Mouse (Mus musculus) T-helper 2 cell (primary cell): ENCODE results near the gene Abtb2.
"Not testable (repeated sequence)": the region's sequence is repeated elsewhere in the genome, so short reads cannot be mapped to it uniquely, and the experiment has no call there.

Experiments used
- in situ Hi-C: fragments of 300-600 bp; cut with MboI, MseI; formaldehyde crosslinking; loops from one replicate; pipeline ENCODE4 v1.15.1; 2025; ENCODE audit warnings: high pct_unique_total_duplicates

Abtb2 gene

DNA sequence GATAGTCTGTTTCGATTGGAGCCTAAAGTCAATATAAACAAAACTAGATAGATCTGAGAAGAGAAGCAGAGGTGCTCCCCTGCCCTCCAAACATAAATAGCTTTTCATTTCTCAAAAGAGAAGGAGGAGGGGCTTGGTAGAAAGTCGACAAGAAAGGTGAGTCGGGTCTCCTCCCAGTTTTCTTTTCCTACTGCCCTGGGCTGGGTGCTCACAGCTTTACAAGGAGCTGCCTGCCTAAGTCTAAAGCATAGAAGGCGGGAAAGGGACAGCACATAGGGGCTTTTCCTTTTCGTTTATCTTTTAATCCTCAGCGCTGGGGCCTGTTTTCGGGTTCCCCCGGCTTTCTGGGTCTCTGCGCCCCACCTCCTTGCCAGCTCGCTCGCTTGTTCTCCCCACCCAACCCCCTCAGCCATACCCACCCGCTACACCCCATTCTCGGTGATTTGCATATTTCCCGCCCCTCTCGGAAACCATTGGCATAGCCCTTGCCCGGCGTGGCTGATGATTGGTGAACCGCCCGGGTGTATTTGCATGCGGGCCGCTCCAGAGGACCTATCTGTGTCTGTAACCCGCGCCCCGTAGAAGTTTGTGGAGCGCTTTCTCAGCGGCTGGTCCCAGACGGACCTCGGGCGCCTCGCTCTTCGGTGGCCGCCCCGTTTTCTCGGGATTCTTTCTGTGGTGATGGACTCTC is at the start of gene Abtb2:
Abtb2 (plus strand) TSS at position 579 of the 691 bp plus-strand sequence.
- in situ Hi-C loops, result loop anchor here (5.0 kb wide), 1 partner anchor 156 kb away; no protein-coding TSS in a partner anchor

DNA sequence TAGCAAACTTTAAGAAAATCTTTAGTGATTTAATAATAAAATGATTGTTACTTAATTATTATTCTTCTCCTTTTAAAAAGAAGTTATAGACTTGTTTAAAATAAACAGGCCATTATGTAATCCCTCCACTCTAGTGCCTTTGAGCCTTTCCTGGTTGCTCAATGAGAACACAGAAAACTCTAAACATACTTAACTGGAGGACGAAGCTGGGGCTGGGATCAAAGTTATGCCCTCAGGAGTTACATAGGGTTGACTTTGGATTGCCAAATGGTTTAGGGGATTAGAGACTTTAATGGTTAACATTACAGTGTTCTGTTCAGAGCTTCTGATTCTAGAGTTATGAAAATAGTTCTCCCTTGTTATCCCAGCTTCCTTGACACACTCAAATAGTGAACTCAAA is 49.6 kb upstream of the Abtb2 start:
- in situ Hi-C loops, result no loop called here

DNA sequence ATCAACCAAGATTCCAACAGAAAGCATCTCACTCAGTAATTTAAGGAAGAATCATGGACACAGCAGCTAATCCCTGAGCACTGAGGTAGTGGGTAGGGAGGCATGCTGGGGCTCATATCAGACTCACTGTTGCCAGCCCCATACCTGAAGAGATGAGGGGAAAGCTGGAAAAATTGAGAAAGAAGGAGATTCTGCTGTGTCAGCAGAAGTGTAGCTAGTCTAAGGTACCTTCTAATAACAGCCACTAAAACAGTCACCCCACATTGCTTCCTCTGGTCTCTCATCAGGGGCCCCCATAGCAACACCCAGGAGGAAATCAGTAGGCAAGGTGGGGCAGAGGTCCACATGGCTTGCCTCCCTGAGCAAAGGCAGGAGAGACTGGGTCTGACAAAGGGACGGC is 40.5 kb upstream of the Abtb2 start:
- in situ Hi-C loops, result no loop called here

DNA sequence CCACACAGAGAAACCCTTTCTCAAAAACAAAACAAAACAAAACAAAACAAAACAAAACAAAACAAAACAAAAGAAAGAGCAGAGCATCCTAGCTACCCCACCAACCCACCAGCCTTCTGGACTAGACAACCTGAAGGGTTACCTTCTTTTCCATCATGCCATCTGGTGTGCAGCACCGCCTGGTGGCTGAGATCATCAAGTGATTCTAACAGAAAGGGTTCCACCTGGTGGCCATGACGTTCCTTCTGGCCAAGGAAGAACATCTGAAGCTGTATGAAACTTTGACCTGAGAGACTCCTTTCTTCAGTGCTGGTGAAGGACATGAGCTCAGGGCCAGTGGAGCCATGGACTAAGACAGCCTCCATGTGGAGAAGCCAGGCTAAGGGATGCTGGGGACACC is 19.0 kb upstream of the Abtb2 start:
- in situ Hi-C loops, result loop anchor here (5.0 kb wide), 1 partner anchor 90 kb away; no protein-coding TSS in a partner anchor

DNA sequence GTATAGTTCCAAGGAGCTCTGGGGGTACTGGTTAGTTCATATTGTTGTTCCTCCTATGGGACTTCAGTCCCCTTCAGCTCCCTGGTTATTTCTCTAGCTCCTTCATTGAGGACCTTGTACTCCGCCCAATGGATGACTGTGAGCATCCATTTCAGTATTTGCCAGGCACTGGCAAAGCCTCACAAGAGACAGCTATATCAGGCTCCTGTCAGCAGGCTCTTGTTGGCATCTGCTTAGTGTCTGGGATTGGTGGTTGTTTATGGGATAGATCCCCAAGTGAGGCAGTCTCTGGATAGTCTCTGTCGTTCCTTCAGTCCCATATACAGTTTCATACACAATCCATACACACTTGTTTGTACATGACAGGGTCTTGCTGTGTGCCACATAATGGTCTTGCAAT is 15.8 kb upstream of the Abtb2 start:
- in situ Hi-C loops, result not testable (repeated sequence)

DNA sequence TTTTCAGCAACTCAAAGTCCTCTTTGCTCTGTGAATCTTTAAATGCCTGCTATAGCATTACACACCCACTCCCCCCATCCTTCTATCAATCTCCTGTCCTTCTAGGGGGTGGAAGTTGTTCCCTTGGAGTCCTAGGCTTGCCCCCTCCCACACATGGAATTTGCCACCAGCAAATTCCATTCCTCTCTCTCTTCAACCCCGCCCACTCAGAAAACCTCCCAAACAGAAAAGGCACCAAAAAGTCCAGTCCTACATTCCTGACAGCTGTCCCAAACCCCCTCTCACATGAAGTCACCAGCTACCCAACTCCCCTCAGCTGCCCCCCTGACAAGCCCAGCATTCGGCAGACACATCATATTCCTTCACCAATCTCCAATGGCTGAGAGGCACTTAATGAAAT is 12.1 kb upstream of the Abtb2 start:
- in situ Hi-C loops, result no loop called here

DNA sequence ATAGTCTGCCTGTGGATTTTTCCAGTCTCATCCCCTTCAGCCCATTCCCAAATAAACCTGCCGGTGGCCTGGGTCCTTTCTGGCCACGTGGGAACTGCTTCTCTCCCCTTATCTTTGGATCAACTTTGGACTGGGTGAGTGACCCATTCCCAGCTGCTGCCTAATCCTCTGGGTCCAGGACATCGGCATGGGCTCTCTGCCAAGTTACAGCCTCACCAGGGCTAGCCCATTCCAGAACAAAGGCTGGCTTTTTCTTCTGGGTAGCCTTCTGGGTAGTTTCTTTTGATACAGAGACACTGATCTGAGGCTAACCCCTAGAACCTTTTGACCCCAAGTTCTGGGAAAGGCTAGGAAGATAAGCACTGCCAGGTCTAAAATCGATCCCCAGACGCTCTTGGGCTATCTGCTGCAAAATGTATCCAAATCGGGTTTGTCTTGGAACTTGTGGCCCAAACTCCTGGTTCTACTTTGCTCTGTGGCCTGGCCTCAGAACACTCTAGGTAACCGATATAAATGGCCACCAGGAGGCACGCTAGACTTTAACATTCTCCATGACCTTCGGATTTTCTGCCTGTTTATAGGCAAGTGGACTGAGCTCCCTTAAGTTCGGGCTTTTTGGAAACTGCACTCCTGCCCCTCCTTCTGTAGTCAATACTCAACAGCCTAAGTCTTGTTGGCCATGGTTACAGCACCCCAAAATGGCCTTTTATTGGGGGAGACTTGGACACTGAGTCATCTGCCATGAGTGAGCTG is 9.8 kb upstream of the Abtb2 start:
- in situ Hi-C loops, result no loop called here

DNA sequence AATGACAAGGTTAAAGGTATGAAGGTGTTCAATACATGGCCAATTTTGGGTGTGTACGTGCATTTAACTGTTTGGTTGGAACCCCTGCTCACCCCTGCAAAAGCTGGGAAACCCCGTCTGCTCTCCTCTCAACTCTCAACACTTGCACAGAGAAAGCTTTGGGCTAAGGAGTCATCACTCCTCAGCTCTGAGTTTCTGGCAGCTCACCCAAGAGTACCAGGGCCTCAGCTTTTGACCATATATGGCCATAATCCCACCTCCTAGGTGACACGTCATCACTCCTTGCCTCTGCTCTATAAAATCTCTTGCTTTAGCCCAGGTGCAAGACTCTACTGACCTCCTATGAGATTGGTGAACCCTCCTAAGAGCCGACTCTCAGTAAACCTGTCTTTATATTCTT is 5.2 kb upstream of the Abtb2 start:
- in situ Hi-C loops, result no loop called here

DNA sequence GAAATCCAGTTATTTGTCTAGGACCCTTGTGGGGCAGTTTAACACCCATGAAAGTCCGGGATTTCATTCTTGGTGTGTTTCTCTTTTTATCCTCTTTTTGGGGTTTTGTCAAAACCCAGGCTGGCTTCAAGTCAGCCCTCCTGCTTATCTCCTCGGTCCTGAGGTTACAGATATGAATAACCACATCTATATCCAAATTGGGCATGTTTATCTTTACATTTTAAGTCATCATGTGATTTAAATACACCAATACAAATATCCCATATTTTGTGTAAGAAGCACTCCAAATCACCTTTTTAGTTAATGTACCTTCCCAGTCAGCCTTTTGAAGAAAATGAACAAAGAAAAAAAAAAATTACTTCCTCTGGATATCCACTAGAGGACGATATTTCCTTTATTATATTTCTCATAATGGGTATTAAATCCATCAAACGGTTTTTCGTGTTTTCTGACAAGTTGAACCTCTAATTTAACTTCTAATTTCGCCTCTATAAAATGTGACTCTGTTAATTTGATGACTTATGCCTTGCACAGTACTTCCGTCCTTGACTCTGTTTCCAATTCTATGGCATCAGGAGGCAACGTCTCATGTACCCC is 1.6 kb upstream of the Abtb2 start:
- in situ Hi-C loops, result loop anchor here (5.0 kb wide), 1 partner anchor 158 kb away; no protein-coding TSS in a partner anchor

DNA sequence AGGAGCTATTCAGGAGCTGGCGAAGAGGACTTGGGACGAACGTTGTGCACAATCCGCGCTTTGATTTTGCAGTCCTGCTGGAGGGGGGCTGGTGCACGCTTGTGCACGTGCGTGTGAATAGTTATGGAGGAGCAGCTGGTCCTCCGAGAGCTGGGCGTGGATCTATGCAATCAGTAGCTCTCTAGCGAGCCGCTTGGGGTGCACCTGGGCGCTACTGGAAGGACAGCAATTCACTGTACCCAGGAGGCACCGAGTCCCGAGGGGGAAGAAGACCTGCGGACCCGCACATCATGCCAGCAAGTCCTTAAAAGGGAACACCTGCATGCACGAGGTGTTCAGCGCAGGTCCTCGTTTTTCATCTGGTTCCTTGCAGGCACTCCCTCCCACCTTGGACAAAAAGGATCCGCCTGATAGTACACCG is 929 bp upstream of the Abtb2 start:
- in situ Hi-C loops, result loop anchor here (5.0 kb wide), 1 partner anchor 157 kb away; no protein-coding TSS in a partner anchor

DNA sequence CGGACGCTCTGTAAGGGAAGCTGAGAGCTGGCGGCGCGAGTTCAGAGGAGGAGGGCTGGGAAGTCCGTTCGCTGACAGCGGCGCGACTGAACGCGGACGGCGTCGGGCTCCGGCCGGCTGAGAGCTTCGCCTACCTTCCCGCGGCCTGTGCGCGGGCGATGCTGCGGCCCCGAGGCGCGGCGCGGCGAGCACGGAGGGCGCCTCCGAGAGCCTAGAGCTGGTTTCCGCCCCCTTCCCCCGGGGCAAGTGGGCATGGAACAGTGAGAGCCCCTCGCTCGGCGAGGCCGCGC is 258 bp downstream of the Abtb2 start:
- in situ Hi-C loops, result loop anchor here (5.0 kb wide), 1 partner anchor 156 kb away; no protein-coding TSS in a partner anchor

DNA sequence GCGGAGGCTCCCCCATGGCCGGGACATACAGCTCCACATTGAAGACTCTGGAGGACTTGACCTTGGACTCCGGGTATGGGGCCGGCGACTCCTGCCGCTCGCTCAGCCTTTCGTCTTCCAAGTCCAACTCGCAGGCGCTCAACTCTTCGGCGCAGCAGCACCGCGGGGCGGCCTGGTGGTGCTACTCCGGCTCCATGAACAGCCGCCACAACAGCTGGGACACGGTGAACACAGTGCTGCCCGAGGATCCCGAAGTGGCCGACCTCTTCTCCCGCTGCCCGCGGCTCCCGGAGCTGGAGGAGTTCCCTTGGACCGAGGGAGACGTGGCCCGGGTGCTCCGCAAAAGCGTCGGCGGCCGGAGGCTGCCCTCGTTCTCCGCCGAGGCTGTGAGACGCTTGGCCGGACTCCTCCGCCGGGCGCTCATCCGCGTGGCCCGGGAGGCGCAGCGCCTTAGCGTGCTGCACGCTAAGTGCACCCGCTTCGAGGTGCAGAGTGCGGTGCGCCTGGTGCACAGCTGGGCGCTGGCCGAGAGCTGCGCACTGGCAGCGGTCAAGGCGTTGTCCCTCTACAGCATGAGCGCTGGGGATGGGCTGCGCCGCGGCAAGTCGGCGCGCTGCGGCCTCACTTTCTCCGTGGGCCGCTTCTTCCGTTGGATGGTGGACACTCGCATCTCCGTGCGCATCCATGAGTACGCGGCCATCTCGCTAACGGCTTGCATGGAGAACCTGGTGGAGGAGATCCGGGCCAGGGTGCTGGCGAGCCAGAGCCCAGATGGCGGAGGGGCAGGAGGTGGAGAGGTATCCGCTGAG is 807 bp downstream of the Abtb2 start:
- in situ Hi-C loops, result loop anchor here (5.0 kb wide), 1 partner anchor 155 kb away; no protein-coding TSS in a partner anchor

DNA sequence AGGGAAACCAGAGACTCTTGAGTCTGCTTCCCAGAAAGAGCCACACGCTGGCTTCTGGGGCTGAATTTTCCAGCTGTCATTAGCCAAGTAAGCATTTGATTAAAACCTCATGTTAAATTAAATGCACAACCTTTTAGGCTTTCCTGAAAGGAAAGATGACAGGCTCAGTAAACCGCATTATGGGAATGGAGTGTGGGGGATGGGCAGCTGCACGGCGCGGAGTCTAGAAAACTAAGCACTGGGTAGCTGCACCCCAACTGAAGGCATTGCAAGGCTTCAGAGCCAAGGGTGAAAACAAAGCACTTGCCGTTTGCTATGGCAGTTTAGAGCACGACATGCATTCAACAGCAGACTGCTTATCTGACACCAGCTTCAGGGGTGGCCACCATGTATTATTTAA is 2.1 kb downstream of the Abtb2 start:
- in situ Hi-C loops, result loop anchor here (5.0 kb wide), 1 partner anchor 154 kb away; no protein-coding TSS in a partner anchor

DNA sequence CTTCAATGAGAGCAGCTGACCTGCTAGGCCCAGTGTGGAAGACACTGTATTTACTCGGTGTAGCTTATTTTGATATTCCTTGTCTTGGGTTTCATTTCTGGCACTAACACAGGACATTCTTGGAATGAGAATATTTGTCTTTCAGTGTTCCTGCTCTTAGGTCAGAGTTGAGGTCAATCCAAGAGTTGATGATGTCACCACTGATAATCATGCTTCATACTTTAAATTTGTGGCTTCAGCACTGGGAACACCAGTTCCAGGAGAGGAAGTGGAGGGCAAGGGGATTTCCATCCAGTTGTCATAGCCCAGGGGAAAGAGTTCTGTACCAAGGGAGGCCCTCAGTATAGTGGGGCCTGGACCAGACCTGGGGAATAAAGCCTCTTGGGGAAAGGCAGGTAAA is 3.6 kb downstream of the Abtb2 start:
- in situ Hi-C loops, result loop anchor here (5.0 kb wide), 1 partner anchor 153 kb away; no protein-coding TSS in a partner anchor

DNA sequence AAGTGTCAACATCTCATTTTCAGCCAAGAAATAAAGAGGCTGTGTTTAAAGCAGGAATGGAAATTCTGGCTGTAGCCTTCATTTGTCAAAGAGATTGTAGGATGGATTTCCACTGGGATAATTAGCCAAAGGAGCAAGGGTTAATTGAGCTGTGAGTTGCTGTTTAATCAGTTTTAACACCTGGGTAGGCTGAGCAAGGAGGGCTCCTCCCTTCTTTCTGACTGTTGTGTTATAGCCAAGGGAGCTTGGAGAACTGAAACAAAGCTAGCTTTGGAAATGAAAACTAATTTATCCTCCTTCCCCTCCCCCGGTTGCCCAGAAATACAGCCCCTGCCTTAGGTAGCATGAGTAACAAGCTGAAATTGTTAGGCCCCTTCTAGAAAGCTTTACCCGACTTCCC is 6.2 kb downstream of the Abtb2 start:
- in situ Hi-C loops, result no loop called here

DNA sequence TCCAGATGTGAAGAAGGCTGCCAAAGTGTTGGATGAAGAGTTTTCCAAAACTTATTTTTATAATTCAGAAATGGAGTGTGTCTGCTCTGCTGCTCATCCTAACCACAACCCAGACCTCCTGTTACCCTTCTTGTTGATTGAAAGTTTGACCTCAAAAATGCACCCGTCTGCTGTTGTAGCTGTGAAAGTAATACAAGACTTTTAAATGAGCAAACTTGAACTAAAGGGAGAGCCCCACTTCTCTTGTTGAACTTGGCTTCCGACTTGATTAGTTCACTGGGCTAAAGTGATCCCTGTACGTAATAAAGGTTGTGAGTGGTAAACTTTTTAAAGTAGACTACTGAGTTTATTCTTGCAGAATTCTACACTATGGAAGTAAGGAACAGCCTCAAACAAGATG is 10.3 kb downstream of the Abtb2 start:
- in situ Hi-C loops, result loop anchor here (5.0 kb wide), 1 partner anchor 106 kb away; no protein-coding TSS in a partner anchor

DNA sequence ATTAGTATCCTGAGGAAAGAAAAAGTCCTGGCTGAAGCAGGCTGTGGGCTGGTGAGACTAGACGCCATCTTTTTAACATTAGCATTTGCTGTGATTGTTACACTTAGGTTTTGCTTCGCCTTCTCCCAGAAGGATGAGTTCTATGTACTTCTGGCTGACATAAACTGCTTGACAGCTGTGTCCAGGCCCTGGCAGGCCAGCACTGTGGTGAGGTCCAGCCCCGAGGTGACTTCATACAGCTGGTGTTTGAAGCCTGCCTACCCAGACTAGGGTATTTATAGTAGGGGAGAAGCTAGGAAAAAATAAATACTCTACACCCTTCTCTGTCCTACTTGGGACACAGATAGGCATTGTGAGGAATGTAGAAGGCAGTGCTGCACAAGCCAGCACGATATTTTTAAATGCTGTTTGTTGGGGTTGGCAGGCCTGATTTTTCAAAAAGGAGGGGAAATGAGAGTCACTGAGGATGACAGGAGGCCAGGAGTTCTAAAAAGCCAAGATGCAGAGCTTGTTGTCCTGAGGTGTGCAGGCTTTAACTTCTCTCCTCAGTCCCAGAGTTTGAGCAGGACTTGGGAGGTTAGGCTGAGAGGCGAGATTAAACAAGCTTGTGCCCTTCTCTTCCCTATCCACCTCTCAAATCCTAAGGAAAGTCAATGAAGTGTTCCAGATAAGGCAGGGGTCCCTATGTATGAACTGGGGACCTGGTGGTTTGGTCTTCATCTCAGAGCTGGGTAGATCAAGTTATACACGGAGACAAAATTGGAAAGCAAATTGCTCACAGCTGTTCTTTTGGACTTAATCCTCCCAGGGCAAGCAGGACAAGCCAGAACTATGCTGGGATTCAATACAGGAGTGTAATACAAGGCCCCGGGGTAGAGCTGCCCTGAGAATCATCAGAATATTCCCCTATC is 11.9 kb downstream of the Abtb2 start:
- in situ Hi-C loops, result loop anchor here (5.0 kb wide), 1 partner anchor 104 kb away; no protein-coding TSS in a partner anchor

DNA sequence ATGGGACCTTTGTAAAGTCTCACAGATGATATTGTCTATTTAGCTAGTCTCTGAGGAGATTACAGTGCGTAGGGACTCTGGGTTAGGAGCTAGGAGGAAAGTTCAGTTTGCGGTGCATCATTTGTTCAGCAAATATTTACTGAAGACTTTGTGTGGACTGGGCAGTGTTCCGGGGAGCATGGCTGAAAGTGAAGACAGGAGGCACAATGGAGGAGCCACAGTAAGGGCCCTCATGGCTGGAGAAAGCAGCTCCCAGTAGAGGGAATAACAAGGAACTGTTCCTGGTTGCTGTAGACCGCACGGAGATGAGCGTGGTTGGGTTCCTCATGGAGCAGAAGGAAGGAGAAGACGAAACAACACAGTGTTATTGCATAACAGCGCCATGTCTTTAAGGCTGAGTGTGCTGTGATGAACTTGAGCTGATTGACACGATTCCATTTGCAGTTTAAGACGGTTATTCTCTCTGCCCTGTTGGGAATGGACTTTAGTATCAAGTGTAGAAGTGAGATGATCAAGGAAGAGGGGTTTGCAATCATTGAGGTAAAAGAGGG is 12.6 kb downstream of the Abtb2 start:
- in situ Hi-C loops, result loop anchor here (5.0 kb wide), 1 partner anchor 104 kb away; no protein-coding TSS in a partner anchor

DNA sequence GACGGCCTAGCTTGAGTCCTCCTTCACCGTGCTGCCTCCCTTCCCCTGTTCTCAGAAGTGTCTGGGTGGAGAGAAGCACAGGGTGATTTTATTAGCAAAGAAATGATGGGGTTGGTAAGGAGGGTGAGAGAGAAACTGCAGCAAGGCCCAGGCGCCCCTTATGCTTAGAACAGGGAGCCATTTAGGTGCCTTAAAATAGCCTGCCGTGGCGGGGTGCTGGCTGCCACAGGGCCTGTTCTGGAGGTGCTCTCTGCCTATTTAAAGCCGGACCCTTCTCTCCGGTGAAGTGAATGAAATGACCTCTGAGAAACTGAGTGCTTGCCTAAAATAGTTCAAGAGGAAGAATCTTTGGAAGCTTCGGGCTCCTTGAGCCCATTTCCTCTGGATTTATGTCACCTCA is 14.6 kb downstream of the Abtb2 start:
- in situ Hi-C loops, result no loop called here

DNA sequence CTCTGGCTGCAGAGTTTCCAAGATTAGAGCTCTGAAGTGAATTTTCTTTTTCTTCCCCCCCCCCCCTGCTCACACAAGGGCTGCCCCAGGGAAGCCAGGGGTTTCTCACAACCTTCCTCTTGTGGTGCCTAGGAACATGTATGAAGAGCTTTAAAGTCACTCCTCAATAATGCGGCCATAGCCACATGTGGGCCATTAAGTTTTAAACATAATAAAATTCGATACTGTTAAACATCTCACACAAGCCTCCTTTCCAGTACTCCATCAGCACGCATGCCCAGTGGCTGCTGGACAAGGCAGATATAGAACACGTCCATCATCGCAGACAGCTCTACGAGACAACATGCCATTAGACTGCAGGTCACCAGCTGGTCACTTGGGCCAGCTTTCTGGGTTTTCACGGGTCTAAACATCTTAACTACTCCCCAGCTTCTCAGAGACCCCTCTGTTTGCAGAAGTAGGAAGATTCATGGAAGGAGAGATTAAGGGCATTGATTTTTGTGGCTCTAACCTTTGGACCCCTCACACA is 15.3 kb downstream of the Abtb2 start:
- in situ Hi-C loops, result no loop called here
